Mouse (Mus musculus) telencephalon, adult 2 months (tissue): ENCODE results near the gene Plppr1.

ENCODE experiments used
- DNase-seq: peaks from one replicate; pipeline ENCODE4 v3.0.0-alpha.2; 2011; ENCODE audit warnings: low read depth, low spot score

Gene Plppr1

DNA sequence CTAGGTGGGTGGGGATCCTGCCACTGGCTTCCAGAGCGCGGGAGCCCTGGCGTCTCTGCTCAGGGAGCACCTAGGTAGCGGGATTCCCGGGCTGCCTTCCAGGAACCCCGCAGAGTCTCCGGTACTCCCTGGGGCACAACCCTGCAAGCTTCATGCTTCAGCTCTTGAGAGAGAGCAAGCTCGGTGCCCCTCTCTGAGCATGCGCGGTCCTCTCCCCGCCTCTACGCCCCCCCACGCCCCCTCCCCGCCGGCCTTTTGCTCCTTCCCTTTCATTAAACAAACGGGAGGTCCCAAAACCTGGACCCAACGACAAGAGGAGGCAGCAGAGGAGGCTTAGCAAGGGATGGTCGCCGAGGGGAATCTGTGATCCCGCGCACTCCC lies at the start of gene Plppr1:
Gene Plppr1 (plus strand): TSS at position 253 of the 381 bp plus-strand sequence.
- DNase-seq, result peak; percentile 34

DNA sequence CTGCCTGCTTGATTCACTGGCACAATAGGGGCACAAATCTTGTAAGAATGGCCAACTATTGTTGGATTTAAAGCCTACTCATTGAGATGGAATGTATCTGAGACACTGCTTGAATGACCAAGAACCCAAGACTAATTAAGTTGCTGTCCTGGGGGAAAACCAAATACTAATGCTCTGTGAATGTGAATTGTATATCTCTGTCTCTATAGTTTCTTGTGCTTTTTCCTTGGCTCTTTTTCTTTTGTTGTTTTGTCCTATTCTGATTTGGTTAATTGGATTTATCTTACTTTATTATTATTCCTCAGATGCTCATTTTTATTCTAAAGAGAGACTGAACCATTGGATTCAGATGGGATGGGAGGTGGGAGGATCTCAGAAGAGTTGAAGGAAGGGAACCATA lies 42.4 kb upstream of the Plppr1 start:
- DNase-seq, result no peak

DNA sequence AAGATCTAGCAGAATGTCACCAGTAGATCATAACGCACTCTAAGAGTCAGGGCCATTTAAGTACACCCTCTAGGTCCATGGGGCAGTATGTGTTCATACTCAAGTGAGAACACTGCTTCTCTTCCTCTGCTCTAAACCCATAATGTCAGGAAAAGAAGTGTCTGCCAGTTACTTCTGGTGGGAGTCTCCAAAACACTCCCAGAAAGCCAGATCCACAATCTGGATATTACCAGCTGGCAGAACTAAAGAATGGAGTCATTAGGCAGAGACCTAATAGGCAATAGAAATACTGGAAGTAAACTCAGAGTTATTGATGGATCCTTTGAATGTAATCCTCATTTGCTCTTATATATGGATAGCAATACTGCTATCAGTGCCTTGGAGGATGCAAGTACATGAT lies 35.9 kb upstream of the Plppr1 start:
- DNase-seq, result no peak

DNA sequence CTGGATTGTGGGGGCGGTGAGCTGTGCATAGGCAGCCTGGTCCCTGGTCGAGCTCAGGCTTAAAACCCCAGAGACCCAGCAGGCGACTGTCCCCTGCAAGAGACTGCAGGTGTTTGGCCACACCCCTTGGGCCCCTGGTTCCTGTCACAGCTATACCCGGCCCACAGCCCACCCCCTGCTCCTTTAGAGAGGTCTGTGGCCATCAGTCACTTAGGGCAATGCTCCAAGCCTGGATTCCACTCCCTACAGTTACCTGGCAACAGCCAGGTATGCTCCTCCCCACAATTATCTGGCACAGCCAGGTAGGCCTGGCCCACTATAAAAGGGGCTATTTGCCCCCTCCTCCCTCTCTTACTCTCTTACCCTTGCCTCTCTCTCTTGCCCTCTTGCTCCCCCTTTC lies 20.8 kb upstream of the Plppr1 start:
- no peak for DNase-seq

DNA sequence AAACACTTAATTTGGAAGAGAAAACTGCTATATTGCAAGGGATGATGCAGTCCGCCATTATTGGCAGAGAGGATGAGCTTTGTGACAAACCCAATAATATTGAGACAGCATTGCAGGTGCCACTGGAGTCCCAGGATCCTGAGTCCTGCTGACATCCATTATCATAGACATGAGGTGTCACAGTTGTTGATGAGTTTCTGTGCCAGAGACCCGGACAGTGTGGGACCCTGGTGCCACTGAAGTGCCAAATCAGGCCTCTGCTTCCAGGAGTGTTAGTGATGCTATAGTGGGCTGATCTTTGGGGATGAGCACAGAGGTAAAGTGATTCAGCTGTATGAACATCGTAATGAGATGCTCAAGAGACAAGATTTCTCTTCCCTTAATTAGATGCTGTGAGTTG lies 19.2 kb upstream of the Plppr1 start:
- DNase-seq, result no peak

DNA sequence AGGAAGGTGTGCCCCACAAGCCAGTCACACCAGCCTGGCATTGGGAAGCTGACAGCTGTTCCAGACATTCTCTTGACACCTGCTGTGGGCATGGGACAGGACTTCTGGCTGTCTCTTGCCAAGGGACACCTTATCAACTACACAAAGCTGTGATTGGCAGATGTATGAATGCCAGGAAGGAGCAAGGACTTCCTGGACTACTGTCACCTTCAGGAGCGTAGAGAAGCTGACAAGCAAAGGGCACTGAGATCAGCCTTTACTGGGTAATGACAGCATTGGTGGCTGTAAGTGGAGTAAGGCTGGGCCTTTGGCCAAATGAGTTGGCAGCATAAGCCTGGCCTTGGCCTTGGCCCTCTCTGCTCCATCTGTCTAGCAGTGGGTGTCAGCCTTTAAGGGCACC lies 17.4 kb upstream of the Plppr1 start:
- DNase-seq, result no peak

DNA sequence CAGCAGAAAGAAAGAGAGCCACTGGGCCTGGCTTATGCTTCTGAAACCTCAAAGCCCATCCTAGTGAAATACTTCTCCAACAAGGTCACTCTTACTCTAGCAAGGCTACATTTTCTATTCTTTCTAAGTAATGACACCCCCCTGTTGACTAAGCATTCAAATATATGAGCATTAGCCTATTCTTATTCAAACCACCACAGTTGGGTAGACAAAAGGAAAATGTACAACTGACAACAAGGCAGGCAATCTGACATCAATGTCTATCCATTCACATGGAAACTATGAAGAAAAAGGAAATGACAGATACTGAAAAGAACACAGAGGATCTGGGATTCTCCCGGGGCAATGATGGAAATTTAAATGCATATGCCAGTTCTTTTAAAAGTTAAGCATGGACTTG lies 8.4 kb upstream of the Plppr1 start:
- no peak for DNase-seq

DNA sequence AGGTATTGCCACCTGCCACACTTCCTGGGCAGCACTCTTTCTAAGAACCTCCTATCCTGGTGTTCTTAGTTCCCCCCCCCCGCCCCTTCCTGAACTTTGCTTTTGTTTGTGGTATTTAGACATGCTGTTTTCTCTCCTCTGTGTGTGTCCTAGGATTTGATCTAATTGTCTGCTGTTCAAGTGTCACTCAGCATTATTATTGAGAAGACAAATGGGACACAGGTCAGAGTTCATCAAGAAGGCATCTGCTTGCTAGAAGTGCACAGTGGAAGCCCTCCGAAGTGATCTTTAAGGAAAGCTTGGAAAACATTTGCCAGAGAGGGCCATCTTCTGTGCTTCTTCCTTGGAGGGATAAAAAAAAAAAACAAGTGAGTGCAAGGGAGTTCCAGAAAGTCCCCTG lies 1.2 kb upstream of the Plppr1 start:
- no peak for DNase-seq

DNA sequence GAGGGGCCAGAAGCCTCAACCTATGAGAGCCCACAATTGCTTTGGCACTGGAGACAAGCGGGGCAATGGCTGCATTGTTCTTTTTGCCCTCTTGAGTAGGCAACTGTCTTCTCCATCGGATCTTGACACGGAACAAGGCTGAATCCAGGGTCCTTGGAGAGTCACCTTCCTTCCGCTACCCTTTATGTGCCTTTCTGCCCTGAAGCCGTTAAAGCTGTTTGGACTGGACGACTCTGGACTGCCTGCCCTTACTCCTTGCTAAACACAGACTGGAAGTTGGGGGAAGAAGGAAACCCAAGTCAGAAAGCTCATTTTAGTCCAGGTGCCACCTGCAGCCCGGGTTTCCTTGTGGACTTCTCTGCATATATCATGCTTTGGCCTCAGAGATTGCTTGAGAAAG lies 516 bp upstream of the Plppr1 start:
- no peak for DNase-seq

DNA sequence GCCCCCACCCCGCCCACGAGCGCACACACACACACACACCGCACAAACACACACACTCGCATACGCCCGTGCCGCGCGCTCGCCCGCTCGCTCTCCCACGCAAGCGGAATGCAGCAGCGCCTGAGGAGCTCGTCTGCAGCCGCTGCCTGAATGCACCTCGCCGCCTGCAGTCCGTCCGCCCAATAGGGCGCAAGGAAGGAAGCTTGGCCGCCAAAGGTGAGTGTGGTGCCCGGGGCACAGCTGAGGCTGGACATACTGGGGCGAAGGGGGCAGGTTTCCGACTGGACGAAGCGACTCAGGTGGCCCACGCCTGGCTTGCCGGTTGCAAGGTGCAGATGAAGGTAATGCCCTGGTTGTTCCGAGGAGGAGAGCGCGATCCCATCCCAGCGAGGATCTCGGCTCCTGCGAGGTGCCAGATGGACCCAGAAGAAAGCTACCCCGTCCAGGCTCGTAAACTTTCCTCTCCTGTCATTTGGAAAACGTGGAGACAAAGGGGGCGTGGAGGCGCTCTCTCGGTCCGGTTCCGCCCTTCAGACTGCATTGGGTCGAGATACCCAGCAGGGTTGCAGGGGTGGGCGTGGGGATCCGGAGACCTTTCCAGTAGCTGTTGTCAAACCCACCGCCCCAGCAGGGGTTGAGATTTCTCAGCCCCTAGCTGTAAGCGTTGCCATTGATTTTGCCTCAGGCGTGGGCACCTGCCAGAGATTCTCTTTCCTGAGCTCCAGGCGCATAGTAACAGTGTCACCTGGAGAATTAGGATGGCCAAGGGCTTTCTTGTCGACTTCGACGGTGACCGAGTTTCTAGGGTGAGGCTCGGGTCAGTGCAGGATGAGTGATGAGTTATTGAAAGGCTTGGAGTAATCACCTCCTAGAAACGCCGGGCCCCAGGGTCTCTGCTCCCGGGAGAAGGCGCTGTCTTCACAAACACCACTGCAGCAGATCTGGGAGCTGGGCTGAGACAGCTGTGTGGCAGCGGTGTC lies 619 bp downstream of the Plppr1 start:
- peak; percentile 16 for DNase-seq

DNA sequence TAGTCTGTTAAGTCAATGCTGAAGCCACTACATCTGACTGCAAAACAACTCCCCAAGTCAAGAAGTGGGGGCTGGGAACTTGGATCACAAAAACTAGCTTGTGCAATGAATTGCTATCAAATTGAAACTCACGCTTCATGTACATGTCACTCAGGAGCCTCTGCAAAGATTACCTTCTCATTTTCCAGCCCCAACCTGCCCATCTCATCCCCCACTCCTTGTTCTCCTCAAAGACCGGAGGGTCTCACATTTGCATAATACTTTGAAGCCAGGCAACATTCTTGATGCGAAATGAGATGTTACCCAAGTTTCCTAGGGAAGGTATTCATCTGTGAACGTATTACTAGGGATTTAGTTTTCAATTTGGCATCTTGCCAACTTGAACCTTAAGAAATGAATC lies 10.4 kb downstream of the Plppr1 start:
- DNase-seq, result no peak

DNA sequence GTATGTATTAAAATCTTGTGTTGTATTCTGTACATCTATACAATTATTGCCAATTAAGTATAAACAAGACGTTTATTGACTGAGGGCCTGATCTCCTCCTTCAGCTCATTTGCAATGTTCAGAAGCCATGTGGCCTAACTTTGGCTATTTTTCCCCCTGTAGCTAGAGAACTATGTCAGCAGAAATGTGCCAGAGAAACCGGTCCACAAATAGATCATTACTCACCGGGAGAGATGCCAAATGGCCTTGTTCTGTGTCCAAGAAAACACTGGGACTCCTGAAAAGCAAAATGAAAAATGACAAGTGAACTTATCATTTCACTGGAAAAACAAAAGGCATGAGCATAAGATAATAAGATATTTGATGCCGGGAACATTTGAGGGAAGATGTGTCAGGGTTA lies 13.8 kb downstream of the Plppr1 start:
- peak; percentile 72 for DNase-seq

DNA sequence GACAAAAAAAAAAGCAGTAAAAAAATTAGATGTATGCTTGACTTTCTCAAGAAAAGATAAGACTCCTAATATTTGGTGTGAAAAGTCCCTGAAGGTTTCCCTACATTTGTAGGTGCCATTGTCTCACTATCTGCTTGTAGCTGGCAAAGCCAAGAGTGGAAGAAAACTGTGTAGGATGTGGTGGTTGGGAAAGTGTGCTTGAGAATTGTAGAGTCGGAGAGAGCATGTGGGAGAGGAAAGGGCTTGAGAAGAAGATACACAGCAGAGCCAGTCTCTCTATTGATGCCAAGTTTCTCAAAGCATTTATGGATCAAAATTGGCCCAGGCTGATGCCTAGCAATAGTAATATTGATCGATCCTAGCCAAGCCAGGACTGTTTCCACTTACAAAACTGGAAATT lies 16.8 kb downstream of the Plppr1 start:
- DNase-seq, result no peak

DNA sequence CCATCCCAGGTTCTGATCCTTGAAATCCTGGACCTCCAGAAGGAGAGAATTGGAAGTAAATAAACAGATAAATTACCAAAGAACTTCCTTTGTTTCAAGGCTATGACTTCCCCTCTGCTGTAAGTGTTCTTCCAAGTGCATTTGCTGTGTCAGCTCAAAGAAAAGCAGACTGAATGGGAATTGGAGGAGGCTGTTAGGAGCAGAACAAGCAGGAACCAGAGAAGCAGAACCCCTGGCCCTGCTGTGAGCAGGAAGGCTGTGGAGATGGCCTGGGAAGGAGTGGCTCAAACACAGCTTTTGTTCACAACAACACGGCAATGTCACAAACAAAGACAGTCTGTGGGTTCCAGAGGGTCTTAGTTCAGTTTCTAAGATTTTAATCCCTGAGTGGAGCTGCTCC lies 20.3 kb downstream of the Plppr1 start:
- DNase-seq, result no peak

DNA sequence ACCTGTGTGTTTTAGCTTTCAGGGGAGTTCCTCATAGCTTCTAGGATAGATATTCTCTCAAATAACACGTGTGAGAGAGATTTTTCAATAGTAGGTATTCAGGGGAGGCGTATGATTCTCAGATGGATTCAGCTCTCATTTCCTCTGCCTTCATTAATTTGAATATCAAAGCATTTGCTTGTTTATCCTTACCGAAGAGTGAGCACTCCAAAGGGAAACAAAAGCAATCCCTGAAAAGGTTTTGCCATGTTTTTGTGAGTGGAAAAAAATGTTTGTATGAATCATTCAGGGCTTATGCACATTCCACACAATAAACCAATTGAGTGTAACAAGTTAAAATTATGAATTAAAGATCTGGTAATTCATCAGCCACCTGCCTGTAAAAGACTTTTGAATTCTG lies 29.1 kb downstream of the Plppr1 start:
- no peak for DNase-seq

DNA sequence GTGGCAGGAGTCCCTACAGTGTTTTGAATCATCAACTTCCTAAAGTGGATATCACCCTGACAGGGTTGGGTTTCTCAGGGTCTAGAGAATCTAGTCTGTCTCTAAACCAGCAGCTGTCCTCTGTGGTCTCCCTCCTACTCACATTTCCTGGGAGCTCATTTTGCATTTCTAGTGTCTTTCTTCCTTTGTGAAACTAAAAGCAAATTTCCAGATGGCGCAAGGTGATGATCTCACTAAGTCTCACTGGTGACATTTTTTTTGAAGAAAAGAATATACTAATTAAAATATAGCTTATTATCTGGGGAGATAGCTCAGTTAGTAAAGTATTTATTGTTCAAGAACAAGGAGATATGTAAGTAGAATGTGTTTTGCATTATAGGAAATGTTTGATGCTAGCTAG lies 31.4 kb downstream of the Plppr1 start:
- no peak for DNase-seq

DNA sequence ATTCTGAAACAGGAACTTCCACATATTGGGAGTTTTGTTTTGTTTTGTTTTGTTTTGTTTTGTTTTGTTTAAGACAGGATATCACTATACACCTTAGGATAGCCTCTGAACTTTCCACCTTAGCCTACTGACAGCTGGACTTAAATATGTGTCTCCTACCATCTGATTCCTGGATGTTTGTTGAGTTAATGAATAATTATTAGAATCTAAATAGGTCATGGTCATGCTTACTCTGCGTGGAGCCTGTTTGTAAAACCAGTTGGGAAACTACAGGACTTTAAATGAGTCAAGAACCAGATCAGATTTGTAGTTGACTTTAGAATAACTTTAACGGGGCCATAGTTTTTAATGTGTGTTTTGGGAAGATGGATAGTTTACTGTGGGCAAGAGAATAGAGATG lies 40.4 kb downstream of the Plppr1 start:
- no peak for DNase-seq

DNA sequence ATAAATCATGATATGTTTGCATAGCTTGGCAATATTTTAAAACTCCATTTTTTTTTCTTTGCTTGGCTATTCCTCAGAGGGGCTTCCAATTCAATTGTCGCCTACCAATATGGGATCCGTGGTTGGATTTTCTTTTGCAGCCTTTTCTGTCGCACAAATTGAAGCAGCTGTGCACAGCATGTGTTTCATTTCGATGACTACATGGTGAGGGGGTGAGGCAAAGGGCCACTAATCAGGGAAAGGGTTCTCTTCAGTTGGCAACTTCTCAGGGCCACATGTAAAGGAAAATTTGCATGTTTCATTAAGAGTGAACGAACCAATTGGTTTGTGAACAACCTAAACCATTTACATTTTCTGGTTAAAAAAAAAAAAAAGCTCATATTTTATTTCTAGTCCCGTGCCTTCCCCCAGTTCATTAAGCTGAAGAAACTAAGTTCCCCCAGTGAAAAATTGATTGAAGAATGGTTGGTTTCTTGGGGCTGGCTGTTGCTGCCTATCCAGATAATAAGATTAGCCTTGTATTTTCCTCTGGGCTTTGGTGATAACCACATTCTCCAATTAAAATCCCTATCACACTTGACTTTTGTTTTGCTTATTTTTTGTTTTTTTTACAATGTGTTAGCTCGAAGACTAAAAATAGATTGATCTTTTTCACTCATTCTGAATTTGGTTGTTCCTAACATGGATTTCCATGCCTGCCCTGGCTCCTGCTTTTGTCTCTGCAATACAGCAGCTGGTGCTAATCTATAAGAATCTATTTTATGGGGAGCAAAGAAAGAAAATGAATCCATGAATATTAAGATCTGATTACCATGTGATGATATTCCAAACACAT lies 43.1 kb downstream of the Plppr1 start:
- DNase-seq, result no peak

DNA sequence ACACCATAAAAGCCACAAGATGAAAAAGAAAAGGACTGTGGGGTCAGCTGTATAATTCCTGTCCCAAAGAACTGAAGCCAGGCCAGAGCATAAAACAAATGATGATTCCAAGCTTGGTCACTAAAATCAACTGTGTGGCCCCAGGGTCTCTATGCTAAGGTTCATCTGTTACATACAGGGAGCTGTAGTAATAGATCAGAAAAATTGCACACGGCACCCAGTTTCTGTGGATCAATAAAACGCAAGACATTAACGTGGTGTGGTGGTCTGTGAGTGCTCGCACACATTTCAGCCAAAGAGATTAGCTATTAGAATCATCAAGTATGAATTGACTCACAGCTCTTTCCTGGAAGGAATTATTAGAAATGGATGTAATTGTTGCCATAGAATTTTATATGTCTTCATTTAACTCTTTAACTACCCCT lies 43.7 kb downstream of the Plppr1 start:
- no peak for DNase-seq

DNA sequence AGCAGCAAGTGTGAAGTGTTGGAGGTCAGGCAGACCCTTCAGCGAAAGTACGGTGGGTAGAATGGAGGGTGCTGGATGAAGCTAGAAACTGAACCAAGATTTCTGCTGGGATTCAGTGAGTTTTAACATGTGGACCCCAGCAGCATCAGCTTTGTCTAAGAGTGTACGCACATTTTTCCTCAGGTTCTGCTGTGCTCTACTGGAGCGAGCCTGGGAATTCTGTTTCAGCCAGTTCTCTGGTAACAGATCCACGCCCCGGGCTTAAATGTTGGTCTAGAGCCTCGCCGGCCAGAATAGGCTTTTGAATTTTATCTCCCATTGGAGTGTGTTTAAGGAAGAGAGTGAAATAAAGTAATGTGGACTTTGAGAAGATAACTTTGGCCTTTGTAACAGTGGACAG lies 45.8 kb downstream of the Plppr1 start:
- no peak for DNase-seq

DNA sequence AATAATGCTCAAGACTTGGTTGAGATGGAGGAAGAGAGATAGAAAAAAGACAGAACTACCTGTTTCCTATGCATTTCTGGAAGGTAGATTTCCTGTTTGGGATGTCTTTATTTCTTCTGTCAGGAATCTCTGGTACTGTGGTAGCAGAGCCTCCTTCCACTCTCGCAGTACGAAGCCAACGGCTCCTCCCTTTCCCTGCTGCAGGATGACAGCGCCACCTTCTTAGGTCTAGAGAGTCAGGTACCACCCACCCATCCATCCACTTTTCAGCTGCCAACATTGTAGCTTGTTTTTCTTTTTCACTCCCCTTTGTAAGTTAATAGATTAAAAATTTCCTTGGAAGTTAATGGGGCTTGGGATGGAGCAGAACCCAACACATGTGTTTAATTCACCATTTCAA lies 48.8 kb downstream of the Plppr1 start:
- DNase-seq, result no peak

DNA sequence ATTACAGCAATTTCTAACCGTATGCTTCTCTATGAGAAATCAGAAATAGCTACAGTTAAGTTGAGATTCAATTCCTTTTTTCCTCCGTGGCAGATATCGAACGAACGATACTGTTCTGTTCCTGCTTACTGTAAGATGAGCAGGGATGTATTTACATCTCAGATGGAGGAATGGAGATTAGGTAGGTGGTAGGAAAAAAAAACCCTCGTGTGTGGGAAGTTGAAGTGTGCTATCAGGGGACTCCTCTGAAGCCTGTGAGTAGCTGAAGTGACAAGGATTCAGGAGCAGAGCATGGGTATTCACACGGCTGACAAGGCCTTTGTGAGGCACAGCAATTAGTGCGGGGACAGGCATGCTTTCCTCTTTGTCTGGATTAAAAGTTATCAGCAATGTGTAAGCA lies 49.3 kb downstream of the Plppr1 start:
- peak; percentile 80 for DNase-seq

DNA sequence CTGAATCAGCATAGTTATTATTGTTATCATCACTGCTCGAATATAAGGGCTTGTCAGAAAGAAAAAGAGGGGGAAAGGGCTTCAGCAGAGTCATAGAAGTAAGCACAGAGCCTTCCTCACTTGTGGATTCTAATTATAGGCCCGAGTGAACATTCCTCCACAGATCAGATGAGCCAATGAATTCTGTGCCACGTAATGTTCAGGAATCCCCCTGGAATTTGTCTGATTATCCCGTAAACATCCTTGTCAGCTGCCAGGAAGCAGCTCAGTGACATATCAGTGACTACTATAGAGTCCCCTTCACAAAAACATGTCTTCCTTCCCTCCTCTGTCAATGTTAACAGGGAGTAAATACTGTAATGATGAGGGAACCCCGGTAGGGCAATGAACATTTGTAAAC lies 50.9 kb downstream of the Plppr1 start:
- no peak for DNase-seq
